Mouse (Mus musculus) kidney, adult 2 months (tissue): ENCODE data around the gene Lrrc59.

ENCODE experiments used
- CTCF ChIP-seq: fragments of 200-500 bp; conservative IDR thresholded peaks from 2 replicates; pipeline ENCODE4 v1.5.1; 2011; ENCODE audit warnings: low read depth, mild to moderate bottlenecking, control low read depth, low read length, moderate library complexity, mixed read lengths; ENCODE audit not compliant: insufficient read depth, insufficient read length
- POLR2A ChIP-seq: fragments of 200-500 bp; IDR thresholded peaks from one replicate; pipeline ENCODE4 v1.6.1; 2011; ENCODE audit warnings: low read depth, low read length, control low read depth

GRCm38 (mm10) chr11:94676754-94677606 lies 47.4 kb downstream of the Lrrc59 start, which contains the start of gene Xylt2:
- no peak for TF ChIP-seq CTCF
- TF ChIP-seq POLR2A, result peak; percentile 25
